9 mouse cellular contexts compared by ENCODE assay signal in genomic region chr10:99084397-99085239, GRCm38 (mm10). TPM values are rescaled to one million over a fixed set of nuclear protein-coding genes. Genes with fewer than 3 reads are reported as not detected.
A peak's percentile ranks its signal among the peaks of the same experiment; 100 is the strongest.
DNase-seq lines count a peak whose midpoint lies in the region; ATAC-seq and TF ChIP-seq lines count a peak whose summit lies in the region.
"Had no signal": no experiment of that assay in that cellular context is flagged by ENCODE, and none has a peak within 500 bp of the region (broad histone marks: within the 10 kb centered on the region; RNA-seq: fewer than 3 reads in every experiment).

No protein-coding gene starts in this region.

- peak; percentile 50 for TF ChIP-seq CTCF in G1E (IDR thresholded peaks at IDR 0.05; ENCODE audit: low read depth, low read length)
- peak; percentile 94 for TF ChIP-seq CTCF in forebrain, postnatal 0 days (IDR thresholded peaks at IDR 0.05; ENCODE audit: low read depth)
- TF ChIP-seq CTCF in layer of hippocampus, adult 2 months (conservative IDR thresholded peaks at IDR 0.05), result peak; percentile 96
- peak; percentile 96 for TF ChIP-seq CTCF in lung, postnatal 0 days (IDR thresholded peaks at IDR 0.05)

- no peaks in the 10 kb centered on the region for H3K9me3 ChIP-seq in G1E (replicated peaks)
- no peaks in the 10 kb centered on the region for H3K9me3 ChIP-seq in forebrain, postnatal 0 days (ENCODE audit: low read length)
- H3K9me3 ChIP-seq in lung, postnatal 0 days (ENCODE audit: low read length), result no peaks in the 10 kb centered on the region
- H3K9me3 ChIP-seq: limb, embryonic 12.5 days had no signal

- DNase-seq in G1E (ENCODE audit: low spot score), result peak; percentile 27
- DNase-seq in cerebellum, adult 18-20 months, result peak; percentile 88 to 93
- peak; percentile 94 for DNase-seq in forebrain, postnatal 0 days
- peak; percentile 91 for DNase-seq in heart, postnatal 4 days
- DNase-seq in layer of hippocampus, adult 2 months (ENCODE audit: low spot score in 2 of 2), result peak; percentile 89 to 94
- DNase-seq in lung, postnatal 0 days (ENCODE audit: low spot score), result peak; percentile 89
- peak; percentile 84 for DNase-seq in ovary, postnatal 36 days (ENCODE audit: low spot score)
- peak; percentile 45 to 86 for DNase-seq in thymus, postnatal 10 days (ENCODE audit: low spot score in 2 of 2)

- peaks cover 33% of the 10 kb centered on the region for H3K27me3 ChIP-seq in G1E (ENCODE audit: insufficient read depth, low read length)
- H3K27me3 ChIP-seq in forebrain, postnatal 0 days (ENCODE audit: insufficient read depth, low read length), result no peaks in the 10 kb centered on the region
- no peaks in the 10 kb centered on the region; the same call in 1 of the 2 replicates for H3K27me3 ChIP-seq in lung, postnatal 0 days (replicated peaks; ENCODE audit: insufficient read depth, low read length)

- WGBS in forebrain, postnatal 0 days, result 41% methylated on average over 23 of the region's 23 CpGs
- 44% methylated on average over 23 of the region's 23 CpGs for WGBS in lung, postnatal 0 days

- no peak overlapping the region for H3K9ac ChIP-seq in forebrain, postnatal 0 days
- H3K9ac ChIP-seq in lung, postnatal 0 days (replicated peaks; ENCODE audit: low read depth), result no peak overlapping the region
- H3K9ac ChIP-seq: limb, embryonic 12.5 days had no signal

- H3K27ac ChIP-seq in forebrain, postnatal 0 days (ENCODE audit: low read depth, low read length), result no peak overlapping the region
- no peak overlapping the region for H3K27ac ChIP-seq in layer of hippocampus, adult 2 months
- no peak overlapping the region for H3K27ac ChIP-seq in lung, postnatal 0 days (ENCODE audit: low read length)
- H3K27ac ChIP-seq: limb, embryonic 12.5 days had no signal

- H3K4me3 ChIP-seq in G1E (ENCODE audit: low read depth, low read length), result no peak overlapping the region
- H3K4me3 ChIP-seq in forebrain, postnatal 0 days (ENCODE audit: low read depth, low read length), result no peak overlapping the region
- H3K4me3 ChIP-seq in layer of hippocampus, adult 2 months, result no peak overlapping the region
- no peak overlapping the region for H3K4me3 ChIP-seq in lung, postnatal 0 days (ENCODE audit: low read depth, low read length)
- H3K4me3 ChIP-seq: limb, embryonic 12.5 days had no signal

- H3K36me3 ChIP-seq in G1E (replicated peaks), result no peaks in the 10 kb centered on the region
- no peaks in the 10 kb centered on the region for H3K36me3 ChIP-seq in forebrain, postnatal 0 days (ENCODE audit: insufficient read depth)
- H3K36me3 ChIP-seq in lung, postnatal 0 days (ENCODE audit: insufficient read depth, low read length), result no peaks in the 10 kb centered on the region
- H3K36me3 ChIP-seq: limb, embryonic 12.5 days had no signal

- peak; percentile 17; the same call in 1 of the 2 replicates for ATAC-seq in G1E (ENCODE audit: extremely low read depth, insufficient number of reproducible peaks, low FRiP score, poor library complexity, severe bottlenecking)
- peak; percentile 91 for ATAC-seq in forebrain, postnatal 0 days
- peak; percentile 80 for ATAC-seq in lung, postnatal 0 days

- no peak overlapping the region for H3K4me2 ChIP-seq in forebrain, postnatal 0 days (ENCODE audit: low read depth)
- H3K4me2 ChIP-seq in lung, postnatal 0 days (replicated peaks; ENCODE audit: low read depth, low read length), result no peak overlapping the region
- H3K4me2 ChIP-seq: limb, embryonic 12.5 days had no signal

- peaks cover 22% of the 10 kb centered on the region for H3K4me1 ChIP-seq in G1E (ENCODE audit: insufficient read depth, low read depth, low read length)
- no peaks in the 10 kb centered on the region for H3K4me1 ChIP-seq in forebrain, postnatal 0 days (ENCODE audit: insufficient read depth)
- no peaks in the 10 kb centered on the region for H3K4me1 ChIP-seq in lung, postnatal 0 days (ENCODE audit: insufficient read depth, low read depth, low read length)
- H3K4me1 ChIP-seq: limb, embryonic 12.5 days had no signal

- TF ChIP-seq EP300 in lung, postnatal 0 days (IDR thresholded peaks at IDR 0.05), result no peak

RNA-seq across cellular contexts. Expression of gene Poc1b, which starts 22.2 kb away (rescaled TPM):
- total RNA-seq in G1E (2014; fragmentation: Nextera tagmentation), result 53.0 and 54.0 TPM in 2 replicates
- total RNA-seq in G1E (2017), result 3.0 and 5.6 TPM in 2 replicates
- 17.4 and 20.7 TPM in 2 replicates for polyA plus RNA-seq in G1E (2012)
- total RNA-seq in forebrain, postnatal 0 days (2014; rRNA removed), result 10.1 and 12.4 TPM in 2 replicates
- 12.0 and 14.4 TPM in 2 replicates for polyA plus RNA-seq in forebrain, postnatal 0 days (2015; fragmentation: Nextera tagmentation; extraction: Ambion mirVana)
- 10 to 100 TPM in 1 of 2 experiments, 1 to 10 TPM in 1; 8.6 to 11.2 TPM for total RNA-seq in heart, postnatal 4 days (2021)
- 1 to 10 TPM; 6.0 to 6.1 TPM for total RNA-seq in layer of hippocampus, adult 2 months (2021)
- polyA plus RNA-seq in lung, postnatal 0 days (2015; fragmentation: Nextera tagmentation; extraction: Ambion mirVana), result 6.1 and 6.2 TPM in 2 replicates

RNA-seq across cellular contexts. Expression of gene Galnt4, which starts 23.3 kb away (rescaled TPM):
- total RNA-seq in G1E (2014; fragmentation: Nextera tagmentation) (4.2 and 4.6 TPM in 2 replicates), G1E (2017) (4.5 and 4.8 TPM in 2 replicates)
- polyA plus RNA-seq in G1E (2012), result 0.76 and 1.1 TPM in 2 replicates
- 3.7 and 5.3 TPM in 2 replicates for total RNA-seq in forebrain, postnatal 0 days (2014; rRNA removed)
- 1.5 and 2.1 TPM in 2 replicates for polyA plus RNA-seq in forebrain, postnatal 0 days (2015; fragmentation: Nextera tagmentation; extraction: Ambion mirVana)
- 1 to 10 TPM; 6.1 to 6.3 TPM for total RNA-seq in heart, postnatal 4 days (2021)
- 1 to 10 TPM; 3.6 to 3.9 TPM for total RNA-seq in layer of hippocampus, adult 2 months (2021)
- polyA plus RNA-seq in lung, postnatal 0 days (2015; fragmentation: Nextera tagmentation; extraction: Ambion mirVana), result 8.0 and 8.9 TPM in 2 replicates

RNA-seq across cellular contexts. Expression of gene Phxr2, which starts 41.5 kb away (rescaled TPM):
- total RNA-seq in G1E (2014; fragmentation: Nextera tagmentation) (not detected in 2 replicates), G1E (2017) (not detected in 2 replicates)
- polyA plus RNA-seq in G1E (2012), result not detected in 2 replicates
- not detected in 2 replicates for total RNA-seq in forebrain, postnatal 0 days (2014; rRNA removed)
- polyA plus RNA-seq in forebrain, postnatal 0 days (2015; fragmentation: Nextera tagmentation; extraction: Ambion mirVana), result not detected in 2 replicates
- total RNA-seq in heart, postnatal 4 days (2021), result not detected
- total RNA-seq in layer of hippocampus, adult 2 months (2021), result not detected
- not detected in 2 replicates for polyA plus RNA-seq in lung, postnatal 0 days (2015; fragmentation: Nextera tagmentation; extraction: Ambion mirVana)

Comparison
In these comparisons a context has a peak if more than half of its experiments do, and no peak if none do; other contexts are left out.
1. ATAC-seq: peak in every context shown above with its lines; median percentile 91 in forebrain, postnatal 0 days; 80 in lung, postnatal 0 days; 17 in G1E.
2. DNase-seq: peak in every context shown above with its lines; median percentile 94 in forebrain, postnatal 0 days; 92 in layer of hippocampus, adult 2 months; 91 in heart, postnatal 4 days; 90 in cerebellum, adult 18-20 months; 89 in lung, postnatal 0 days; 84 in ovary, postnatal 36 days; 66 in thymus, postnatal 10 days; 27 in G1E.